Mouse (Mus musculus) mature B cell (primary cell): ENCODE results near the gene Nudt7.

Experiments used
- in situ Hi-C: fragments of 300-500 bp; cut with MboI; formaldehyde crosslinking; loops from 2 replicates; pipeline ENCODE4 v1.14.3; 2019

Gene Nudt7

DNA sequence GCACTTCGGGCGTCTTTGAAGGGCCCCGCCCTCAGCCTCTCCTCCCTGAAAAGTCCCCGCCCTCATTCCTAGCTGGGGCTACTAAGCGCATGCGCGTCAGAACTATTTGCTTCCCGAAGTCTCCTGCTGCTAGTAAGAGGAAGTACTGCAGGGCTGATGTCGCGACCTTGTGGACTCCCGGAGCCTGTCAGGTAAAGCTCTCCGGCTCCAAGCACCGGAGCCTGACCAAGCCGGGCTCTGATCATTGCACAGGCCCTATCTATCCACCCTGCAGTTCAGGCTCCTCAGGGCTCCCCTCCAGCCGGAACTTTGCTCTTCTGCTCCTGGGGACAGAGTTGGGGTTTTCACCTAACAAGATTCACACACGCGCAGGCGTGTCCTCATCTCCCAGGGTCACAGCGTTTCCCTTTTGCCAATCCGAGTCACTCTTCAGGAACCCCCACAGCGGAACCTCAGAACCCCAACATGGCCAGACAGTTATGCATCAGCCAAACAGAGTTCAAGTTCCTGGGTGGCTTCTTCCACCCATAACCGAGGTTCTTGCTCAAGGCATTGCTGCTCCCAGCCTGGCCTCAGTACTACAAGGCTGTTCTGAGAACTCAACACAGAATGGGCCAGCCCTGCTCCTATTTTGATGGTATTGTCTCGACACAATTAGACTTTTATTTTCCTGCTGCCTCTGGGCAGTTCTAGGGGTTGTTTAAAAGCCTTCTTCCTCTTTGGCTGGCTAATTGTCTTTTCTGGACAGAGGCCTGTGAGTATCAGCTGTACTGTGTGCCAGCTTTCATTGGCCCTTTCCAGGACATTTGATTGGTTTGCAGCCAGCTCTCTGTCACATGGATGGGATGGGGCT is at the start of gene Nudt7:
TSS of gene Nudt7 (plus strand) at position 48 of the 853 bp plus-strand sequence.
- in situ Hi-C loops: loop anchor here (25.0 kb wide), 1 partner anchor 496 kb away; the partner anchor contains the start of genes Mon1b and Syce1l

DNA sequence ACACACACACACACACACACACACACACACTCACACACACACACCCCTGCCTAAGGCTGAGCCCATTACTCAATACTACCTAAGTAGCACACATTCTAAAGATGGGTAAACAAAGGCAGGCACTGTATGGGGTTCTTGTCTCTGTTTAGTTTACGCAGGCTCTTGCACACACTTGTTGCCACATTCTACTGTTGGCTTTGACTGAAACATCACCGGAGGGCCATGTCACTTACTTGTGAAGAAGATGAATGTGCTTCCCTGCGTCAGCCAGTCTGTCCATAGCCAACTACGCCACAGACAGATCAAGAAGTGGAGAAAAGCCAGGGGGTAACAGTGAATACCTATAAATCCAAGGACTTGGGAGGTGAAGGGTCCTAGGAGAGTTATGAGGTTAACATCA is 45.4 kb upstream of the Nudt7 start:
- in situ Hi-C loops: no loop called here

GRCm38 (mm10) chr8:114090736-114091135 is 42.6 kb upstream of the Nudt7 start:
- in situ Hi-C loops: no loop called here

DNA sequence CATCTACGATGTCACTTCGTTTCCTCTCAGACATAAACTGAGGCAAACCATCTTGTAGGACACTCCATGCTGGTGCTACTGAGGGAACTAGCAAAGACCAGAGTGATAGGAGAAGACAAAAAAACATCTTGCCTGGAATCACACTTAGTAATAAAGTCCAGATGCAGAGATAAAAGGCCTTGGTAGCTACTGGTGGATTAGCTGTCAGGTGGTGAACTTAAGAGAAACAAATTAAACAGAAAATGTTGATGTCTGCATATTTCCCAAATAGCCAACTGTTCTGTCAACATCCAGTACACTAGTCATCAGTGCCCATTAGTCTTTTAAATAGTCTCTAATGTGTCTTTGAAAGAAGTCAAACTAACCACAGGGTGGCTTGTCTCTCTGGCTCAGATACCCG is 40.0 kb upstream of the Nudt7 start:
- in situ Hi-C loops: no loop called here

- in situ Hi-C loops: no loop called here
These were observed 38.8 kb upstream of the Nudt7 start for GRCm38 (mm10) chr8:114094526-114094925.

- in situ Hi-C loops: no loop called here
These were observed 32.7 kb upstream of the Nudt7 start for GRCm38 (mm10) chr8:114100561-114101206.

- in situ Hi-C loops: no loop called here
These were observed 30.0 kb upstream of the Nudt7 start for GRCm38 (mm10) chr8:114103401-114103800.

GRCm38 (mm10) chr8:114105971-114106370 is 27.4 kb upstream of the Nudt7 start:
- in situ Hi-C loops: no loop called here

DNA sequence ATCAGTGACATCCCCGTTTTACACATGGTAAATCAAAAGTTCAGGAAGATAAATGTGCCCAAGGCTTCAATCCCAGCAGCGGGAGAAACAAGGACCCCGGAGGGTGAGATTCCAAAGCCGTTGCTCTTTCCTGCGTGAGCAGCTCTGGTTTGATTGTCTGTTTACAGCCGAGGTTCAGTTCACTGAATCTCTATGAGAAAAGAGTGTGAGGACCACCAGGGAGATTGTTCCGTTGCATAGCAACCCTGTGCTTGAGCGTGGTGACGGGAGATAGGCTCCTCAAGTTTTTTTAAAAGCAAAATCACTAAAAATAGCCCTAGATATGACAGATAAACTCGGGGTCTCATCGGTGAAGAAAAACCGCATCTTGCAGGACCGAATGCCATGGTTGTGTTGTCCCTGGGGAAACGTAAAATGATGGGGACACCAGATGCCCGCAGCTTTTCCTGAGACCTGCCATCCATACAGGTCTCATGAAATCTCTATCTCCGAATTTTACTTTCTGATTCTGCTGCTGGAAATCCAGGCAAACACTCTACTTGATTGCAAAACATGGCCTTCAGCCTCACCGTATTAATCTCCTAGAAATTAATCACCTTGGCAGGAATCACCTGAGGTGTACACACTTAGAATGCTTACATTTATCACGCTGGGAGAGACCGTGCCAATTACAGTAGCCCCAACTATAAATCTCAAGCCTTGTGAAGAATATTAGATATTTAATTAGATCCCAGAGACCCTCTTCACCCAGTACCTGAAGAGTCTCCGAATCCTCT is 23.8 kb upstream of the Nudt7 start:
- in situ Hi-C loops: no loop called here

DNA sequence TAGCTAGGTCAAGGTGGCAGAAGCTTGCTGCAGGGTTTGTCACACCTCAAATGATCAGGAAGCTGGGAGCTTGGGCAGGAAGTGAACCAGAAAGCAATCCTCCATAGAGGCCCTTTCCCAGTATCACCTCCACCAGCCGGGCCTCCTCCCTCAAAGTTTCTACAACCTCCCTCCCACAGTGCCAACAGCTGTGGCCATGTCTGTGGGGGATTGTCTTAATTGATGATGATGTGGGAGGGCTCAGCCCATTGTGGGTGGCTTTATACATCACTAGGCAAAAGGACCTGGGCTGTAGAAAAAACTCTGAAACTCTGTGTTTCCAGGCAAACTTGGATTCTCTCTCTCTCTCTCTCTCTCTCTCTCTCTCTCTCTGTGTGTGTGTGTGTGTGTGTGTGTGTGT is 18.3 kb upstream of the Nudt7 start:
- in situ Hi-C loops: no loop called here

GRCm38 (mm10) chr8:114116049-114116448 is 17.3 kb upstream of the Nudt7 start:
- in situ Hi-C loops: no loop called here

- in situ Hi-C loops: no loop called here
These were observed 15.9 kb upstream of the Nudt7 start for GRCm38 (mm10) chr8:114117439-114117838.

- in situ Hi-C loops: no loop called here
These were observed 11.6 kb upstream of the Nudt7 start for GRCm38 (mm10) chr8:114121781-114122180.

GRCm38 (mm10) chr8:114123611-114124010 is 9.7 kb upstream of the Nudt7 start:
- in situ Hi-C loops: no loop called here

DNA sequence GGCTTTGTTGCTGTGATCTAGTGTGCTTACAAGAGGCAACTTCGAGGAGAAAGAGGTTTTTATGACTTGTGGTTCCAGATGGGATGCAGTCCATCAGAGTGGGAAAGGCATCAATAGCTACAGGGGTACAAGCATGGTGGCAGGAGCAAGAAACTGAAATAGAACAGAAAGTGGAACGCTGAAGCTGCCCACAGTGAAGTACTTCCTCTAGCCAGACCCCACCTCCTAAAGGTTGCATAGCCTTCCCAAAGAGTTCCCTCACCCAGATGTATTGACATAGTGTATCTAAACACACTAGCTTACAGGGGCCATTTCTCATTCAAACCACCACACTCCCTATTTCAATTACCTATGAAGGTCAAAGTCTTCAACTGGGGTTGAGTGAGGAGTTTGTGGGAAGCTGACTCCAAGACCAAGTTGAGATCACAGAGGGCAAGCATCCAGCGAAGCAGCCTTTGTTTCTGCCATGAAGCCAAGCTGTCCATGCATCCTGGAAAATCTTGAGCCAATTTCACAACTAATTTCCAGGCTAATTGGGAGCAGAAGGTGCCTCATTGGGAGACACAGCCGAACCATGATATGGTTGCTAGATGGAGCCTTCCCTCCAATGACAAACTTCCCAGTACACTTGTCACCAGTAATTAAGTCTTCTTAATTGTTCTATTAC is 9.1 kb upstream of the Nudt7 start:
- in situ Hi-C loops: no loop called here

DNA sequence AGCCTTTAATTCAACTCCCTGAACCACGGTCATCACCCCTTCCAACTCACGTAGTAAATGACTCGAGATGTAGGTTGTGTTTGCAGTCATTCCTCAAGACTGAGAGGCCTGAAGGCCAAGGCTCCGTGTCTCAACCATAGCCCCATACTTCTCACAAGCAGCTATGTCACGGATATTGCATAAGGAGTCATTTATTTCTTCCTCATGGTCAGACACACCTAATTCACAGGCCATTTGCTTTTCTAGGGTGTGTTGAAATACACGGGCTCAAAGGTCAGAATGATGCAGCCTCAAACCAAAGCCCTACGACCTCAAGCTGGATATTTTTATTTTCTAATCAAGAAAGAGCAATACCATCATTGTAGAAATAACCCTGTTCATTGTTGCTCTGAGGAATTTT is 2.5 kb upstream of the Nudt7 start:
- in situ Hi-C loops: loop anchor here (25.0 kb wide), 1 partner anchor 494 kb away; the partner anchor contains the start of genes Mon1b and Syce1l

- in situ Hi-C loops: loop anchor here (25.0 kb wide), 1 partner anchor 494 kb away; the partner anchor contains the start of genes Mon1b and Syce1l
These were observed 1.9 kb upstream of the Nudt7 start for GRCm38 (mm10) chr8:114131421-114131820.

DNA sequence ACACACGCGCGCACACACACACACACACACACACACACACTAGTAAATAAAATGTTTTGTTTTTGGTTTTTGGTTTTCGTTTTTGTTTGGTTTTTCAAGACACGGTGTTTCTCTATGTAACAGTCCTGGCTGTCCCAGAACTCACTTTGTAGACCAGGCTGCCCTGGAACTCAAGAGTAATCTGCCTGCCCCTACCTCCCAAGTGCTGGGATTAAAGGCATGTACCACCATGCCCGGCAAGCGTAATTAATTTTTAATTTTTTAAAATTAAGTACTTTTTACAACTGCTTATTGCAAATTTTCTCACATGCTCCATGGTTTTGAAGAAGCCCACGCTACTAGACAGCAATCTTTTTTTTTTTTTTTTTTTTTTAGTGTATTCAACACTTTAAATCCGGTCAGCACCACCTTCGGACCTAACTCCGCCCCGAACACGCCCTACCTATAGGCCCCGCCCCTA is 277 bp upstream of the Nudt7 start:
- in situ Hi-C loops: loop anchor here (25.0 kb wide), 1 partner anchor 496 kb away; the partner anchor contains the start of genes Mon1b and Syce1l

- in situ Hi-C loops: loop anchor here (25.0 kb wide), 1 partner anchor 499 kb away; the partner anchor contains the start of genes Mon1b and Syce1l
These were observed 3.4 kb downstream of the Nudt7 start for GRCm38 (mm10) chr8:114136750-114137149.

- in situ Hi-C loops: loop anchor here (25.0 kb wide), 1 partner anchor 500 kb away; the partner anchor contains the start of genes Mon1b and Syce1l
These were observed 3.8 kb downstream of the Nudt7 start for GRCm38 (mm10) chr8:114137181-114137580.

- in situ Hi-C loops: loop anchor here (25.0 kb wide), 1 partner anchor 503 kb away; the partner anchor contains the start of genes Mon1b and Syce1l
These were observed 7.1 kb downstream of the Nudt7 start for GRCm38 (mm10) chr8:114140437-114140836.
